Mouse (Mus musculus): ENCODE measurements around the gene Sgk1. TPM values are rescaled to one million over a fixed set of nuclear protein-coding genes. Genes with fewer than 3 reads are reported as not detected.
"Not testable (repeated sequence)": the region's sequence is repeated elsewhere in the genome, so short reads cannot be mapped to it uniquely, and the experiment has no call there.

Sgk1 gene
- polyA plus RNA-seq, 1 experiment from 2014 or later = 23.3 TPM

DNA sequence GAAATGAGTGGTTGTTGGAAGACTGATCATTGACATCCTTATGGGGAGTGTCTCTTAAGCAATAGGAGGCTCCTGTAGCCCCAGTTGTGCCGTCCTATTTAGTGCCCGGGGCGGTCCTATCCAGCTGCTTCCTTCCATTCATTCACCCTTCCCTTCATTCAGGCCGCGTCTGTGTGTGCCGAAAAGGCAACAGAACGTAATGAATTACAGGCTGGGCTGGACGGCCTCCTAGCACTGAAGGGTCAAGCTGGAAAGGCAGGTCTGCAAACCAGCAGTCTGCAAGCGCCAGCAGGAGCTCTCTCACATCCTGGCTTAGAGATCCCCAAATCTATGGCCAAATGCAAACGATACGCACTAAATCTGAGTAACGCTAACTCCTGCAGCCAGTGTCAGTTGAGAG is 1.6 kb downstream of the Sgk1 start:
- Histone ChIP-seq H3K4me1 (peaks cover 46% of the 10 kb centered on the region), H3K4me3 (peak overlapping the region; percentile 61), H3K36me3 (replicated peaks) (no peaks in the 10 kb centered on the region), H3K27me3 (replicated peaks; ENCODE audit: low read depth, poor library complexity, severe bottlenecking) (peaks cover 28% of the 10 kb centered on the region), H3K27ac (replicated peaks) (peak overlapping the region; percentile 79), H3K9me3 (no peaks in the 10 kb centered on the region)
- peak; percentile 84 for DNase-seq (ENCODE audit: low spot score)
- WGBS = under 1% methylated on average over 12 of the region's 12 CpGs

DNA sequence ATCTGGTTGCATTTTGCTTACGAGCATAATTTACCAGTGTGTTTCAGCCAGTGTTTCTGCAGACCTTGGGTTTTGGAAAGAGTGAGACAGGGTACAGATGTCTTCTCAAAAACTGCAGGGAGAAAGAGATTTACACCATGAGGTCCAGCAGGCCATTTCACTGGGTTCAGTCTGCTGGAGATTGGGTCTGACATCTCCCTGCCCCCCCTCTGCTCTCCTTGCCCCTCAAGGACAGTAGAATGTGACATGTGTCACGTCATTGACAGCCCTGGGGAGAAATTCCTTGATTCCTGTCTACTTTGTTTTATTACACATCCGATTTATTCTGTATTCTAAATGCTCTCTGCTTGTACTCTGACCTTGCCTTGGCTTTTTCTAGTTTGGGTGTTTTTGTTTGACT is 2.5 kb downstream of the Sgk1 start:
- peak overlapping the region; percentile 79 for H3K27ac ChIP-seq (replicated peaks)
- DNase-seq (ENCODE audit: low spot score) = peak; percentile 41
- H3K27me3 ChIP-seq (replicated peaks; ENCODE audit: low read depth, poor library complexity, severe bottlenecking) = peaks cover 28% of the 10 kb centered on the region
- H3K9me3 ChIP-seq = no peaks in the 10 kb centered on the region
- peaks cover 55% of the 10 kb centered on the region for H3K4me1 ChIP-seq
- peak overlapping the region; percentile 61; the same call in 1 of the 2 replicates for H3K4me3 ChIP-seq
- H3K36me3 ChIP-seq (replicated peaks) = no peaks in the 10 kb centered on the region
- 28% methylated on average over 3 of the region's 3 CpGs for WGBS

DNA sequence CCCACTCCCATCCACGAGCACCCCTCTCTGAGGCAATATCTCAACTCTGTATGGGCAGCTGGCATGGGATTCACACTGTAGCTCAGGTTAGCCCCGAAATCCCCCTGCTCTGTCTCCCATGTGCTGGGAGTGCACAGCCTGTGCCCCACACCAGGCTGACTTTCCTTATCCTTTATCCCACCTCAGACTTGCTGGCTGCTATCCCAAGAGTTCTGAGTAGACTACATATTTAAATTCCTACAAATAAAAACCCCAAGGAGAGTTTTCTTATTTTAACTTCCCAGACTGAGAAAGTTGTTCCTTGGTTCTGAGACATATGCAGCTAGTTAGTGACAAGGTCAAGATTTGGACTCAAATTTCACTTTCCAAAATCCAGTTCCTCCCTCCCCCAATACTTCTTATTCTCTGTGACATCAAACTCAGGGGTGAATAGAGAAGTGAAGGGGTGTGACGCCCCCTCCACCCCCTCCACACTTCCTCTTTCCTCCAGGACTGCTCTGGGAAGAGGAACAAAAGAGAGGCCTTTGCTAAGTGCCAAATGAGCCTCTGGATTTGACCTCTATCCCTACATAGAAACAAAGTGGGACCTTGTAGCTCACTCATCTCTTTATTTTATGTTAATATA is 7.3 kb downstream of the Sgk1 start:
- peaks cover 44% of the 10 kb centered on the region for H3K4me1 ChIP-seq
- H3K27ac ChIP-seq (replicated peaks) = peak overlapping the region; percentile 72
- H3K36me3 ChIP-seq (replicated peaks) = no peaks in the 10 kb centered on the region; the same call in 1 of the 2 replicates
- WGBS = 61% methylated on average over 3 of the region's 3 CpGs
- H3K4me3 ChIP-seq = no peak overlapping the region
- peak; percentile 43 for DNase-seq (ENCODE audit: low spot score)
- no peaks in the 10 kb centered on the region; the same call in 1 of the 2 replicates for H3K9me3 ChIP-seq
- no peaks in the 10 kb centered on the region for H3K27me3 ChIP-seq (replicated peaks; ENCODE audit: low read depth, poor library complexity, severe bottlenecking)

DNA sequence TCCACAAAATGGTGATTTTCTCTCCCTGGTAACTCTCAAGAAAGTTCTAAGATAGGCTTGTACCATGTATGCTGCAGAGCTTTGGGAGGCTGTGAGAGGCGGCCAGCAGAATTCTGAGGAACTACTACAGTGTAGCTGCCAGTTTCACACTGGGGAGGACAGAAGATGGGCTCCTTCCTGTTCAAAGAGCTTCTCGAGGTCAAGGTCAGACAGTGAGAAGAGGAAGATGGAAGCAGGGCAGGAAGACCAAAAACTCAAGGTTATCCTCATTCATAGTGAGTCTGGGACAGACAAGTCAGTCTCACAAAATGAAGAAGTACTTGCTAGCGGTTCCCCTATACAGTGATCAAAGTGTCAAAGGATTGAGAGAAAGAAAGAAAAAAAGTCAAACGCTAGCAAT is 8.3 kb downstream of the Sgk1 start:
- no peak overlapping the region for H3K4me3 ChIP-seq
- H3K9me3 ChIP-seq = no peaks in the 10 kb centered on the region; the same call in 1 of the 2 replicates
- H3K27ac ChIP-seq (replicated peaks) = peak overlapping the region; percentile 51; the same call in 1 of the 2 replicates
- no peaks in the 10 kb centered on the region; the same call in 1 of the 2 replicates for H3K36me3 ChIP-seq (replicated peaks)
- WGBS = 89% methylated on average over 4 of the region's 4 CpGs
- DNase-seq (ENCODE audit: low spot score) = no peak
- peaks cover 33% of the 10 kb centered on the region for H3K4me1 ChIP-seq
- H3K27me3 ChIP-seq (replicated peaks; ENCODE audit: low read depth, poor library complexity, severe bottlenecking) = no peaks in the 10 kb centered on the region

DNA sequence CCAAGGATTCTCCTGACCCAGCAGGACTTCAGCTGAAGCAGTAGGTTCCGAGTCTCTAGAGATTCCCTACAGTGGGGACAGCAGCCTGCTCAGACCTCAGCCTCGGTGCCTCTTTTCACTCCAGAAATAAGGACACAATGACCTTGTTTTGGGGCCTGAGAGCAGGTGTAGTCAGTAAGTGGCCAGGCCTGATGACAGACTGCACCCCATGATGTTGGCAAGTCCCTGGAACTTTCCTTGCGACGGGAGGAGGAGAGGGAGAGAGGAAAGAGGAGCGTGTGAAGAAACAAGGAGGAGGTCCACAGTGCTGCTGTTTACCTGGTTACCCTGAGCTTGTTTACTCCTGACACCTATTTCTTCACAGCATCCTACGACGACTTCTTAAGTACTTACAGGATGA is 9.5 kb downstream of the Sgk1 start:
- Histone ChIP-seq H3K4me1 (peaks cover 29% of the 10 kb centered on the region), H3K9me3 (no peaks in the 10 kb centered on the region; the same call in 1 of the 2 replicates), H3K27ac (replicated peaks) (no peak overlapping the region), H3K4me3 (no peak overlapping the region), H3K36me3 (replicated peaks) (no peaks in the 10 kb centered on the region; the same call in 1 of the 2 replicates), H3K27me3 (replicated peaks; ENCODE audit: low read depth, poor library complexity, severe bottlenecking) (no peaks in the 10 kb centered on the region)
- 65% methylated on average over 7 of the region's 7 CpGs for WGBS
- no peak for DNase-seq (ENCODE audit: low spot score)

DNA sequence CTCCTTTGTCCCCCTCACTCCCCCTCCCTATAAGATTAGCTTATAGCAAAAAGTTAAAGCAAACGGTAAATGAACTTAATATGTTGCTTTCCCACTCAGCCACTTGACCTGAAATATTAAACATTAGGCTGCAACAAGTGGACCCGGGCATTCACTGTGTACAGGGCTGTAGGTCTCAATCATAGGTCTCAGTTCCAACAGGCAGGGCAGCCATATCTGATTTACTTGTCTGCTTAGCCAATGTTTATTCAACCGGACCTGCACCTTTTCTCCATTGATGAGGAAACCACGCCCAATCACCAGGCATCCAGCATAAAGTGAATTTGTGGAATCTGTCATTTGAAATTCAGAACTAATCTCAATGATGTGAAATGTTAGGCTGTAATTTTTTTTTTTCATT is 10.1 kb downstream of the Sgk1 start:
- Histone ChIP-seq H3K27me3 (replicated peaks; ENCODE audit: low read depth, poor library complexity, severe bottlenecking) (no peaks in the 10 kb centered on the region), H3K4me1 (peaks cover 27% of the 10 kb centered on the region), H3K36me3 (replicated peaks) (no peaks in the 10 kb centered on the region; the same call in 1 of the 2 replicates), H3K27ac (replicated peaks) (no peak overlapping the region), H3K4me3 (no peak overlapping the region), H3K9me3 (no peaks in the 10 kb centered on the region; the same call in 1 of the 2 replicates)
- no peak for DNase-seq (ENCODE audit: low spot score)
- 81% methylated on average over 4 of the region's 4 CpGs for WGBS

DNA sequence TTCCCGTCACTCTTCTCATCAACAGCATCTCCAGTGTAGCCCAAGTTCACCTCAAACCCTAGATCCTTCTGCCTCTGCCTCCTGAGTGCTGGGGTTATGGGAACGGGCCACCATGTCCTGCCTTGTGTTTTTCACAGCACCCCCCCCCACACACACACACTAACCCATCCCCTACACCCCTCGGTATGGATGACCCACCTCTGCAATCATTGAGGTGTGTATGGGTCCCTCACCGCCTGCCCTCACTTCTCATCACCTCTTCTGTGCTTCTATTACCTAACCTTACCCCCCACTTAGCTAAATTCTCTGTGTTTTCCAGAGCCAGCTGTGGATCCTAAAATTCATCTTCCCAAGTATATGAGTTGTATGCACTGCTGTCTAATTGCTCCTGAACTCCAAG is 16.4 kb downstream of the Sgk1 start:
- Histone ChIP-seq H3K27me3 (replicated peaks; ENCODE audit: low read depth, poor library complexity, severe bottlenecking) (no peaks in the 10 kb centered on the region), H3K4me3 (no peak overlapping the region), H3K27ac (replicated peaks) (no peak overlapping the region), H3K9me3 (no peaks in the 10 kb centered on the region; the same call in 1 of the 2 replicates), H3K4me1 (no peaks in the 10 kb centered on the region), H3K36me3 (replicated peaks) (no peaks in the 10 kb centered on the region; the same call in 1 of the 2 replicates)
- 91% methylated on average over 4 of the region's 4 CpGs for WGBS
- DNase-seq (ENCODE audit: low spot score) = no peak

DNA sequence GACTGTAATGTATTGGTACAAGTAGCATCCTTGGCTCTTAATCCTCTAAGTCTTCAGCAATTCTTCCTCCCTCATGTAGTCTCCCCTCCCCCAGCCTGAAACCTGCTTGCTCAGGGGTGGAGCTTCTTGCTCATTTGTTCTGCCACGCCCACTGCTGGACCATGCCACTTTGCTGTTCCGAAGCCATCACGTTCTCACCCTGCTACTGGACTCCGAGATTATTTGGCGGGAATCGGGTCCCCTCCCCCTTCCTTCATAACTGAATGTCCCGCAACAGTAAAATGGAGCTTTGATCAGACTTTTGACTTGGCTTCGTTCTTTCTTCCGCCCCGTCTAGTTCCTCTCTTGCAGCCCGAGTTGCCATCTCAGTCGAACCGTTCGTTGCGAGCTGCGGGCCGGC is 16.9 kb downstream of the Sgk1 start:
- DNase-seq (ENCODE audit: low spot score); H3K9me3 ChIP-seq; H3K27me3 ChIP-seq (replicated peaks; ENCODE audit: low read depth, poor library complexity, severe bottlenecking); H3K27ac ChIP-seq (replicated peaks); H3K4me3 ChIP-seq; H3K4me1 ChIP-seq; H3K36me3 ChIP-seq (replicated peaks): not testable (repeated sequence)
- 93% methylated on average over 17 of the region's 17 CpGs for whole genome bisulfite sequencing

DNA sequence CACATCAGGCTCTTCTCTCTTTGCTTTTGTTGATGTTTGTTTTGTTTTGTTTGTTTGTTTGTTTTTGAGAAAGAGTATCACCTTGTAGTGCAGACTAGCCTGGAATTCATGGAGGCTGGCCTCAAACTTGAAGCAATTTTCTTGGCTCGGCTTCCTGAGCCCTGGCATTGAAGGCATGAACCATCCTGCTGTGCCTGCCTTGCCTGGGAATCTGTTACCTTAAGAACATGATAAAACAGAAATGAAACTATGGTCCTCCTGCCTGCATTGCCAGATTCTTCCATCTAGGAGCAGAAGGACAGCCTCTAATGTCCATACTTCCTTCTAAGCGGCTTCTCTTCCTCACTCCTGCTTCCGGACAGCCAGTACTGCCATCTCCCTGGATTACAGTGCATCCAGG is 17.4 kb downstream of the Sgk1 start:
- H3K4me1 ChIP-seq = no peaks in the 10 kb centered on the region
- no peaks in the 10 kb centered on the region for H3K27me3 ChIP-seq (replicated peaks; ENCODE audit: low read depth, poor library complexity, severe bottlenecking)
- no peaks in the 10 kb centered on the region for H3K9me3 ChIP-seq
- no peak for DNase-seq (ENCODE audit: low spot score)
- no peaks in the 10 kb centered on the region for H3K36me3 ChIP-seq (replicated peaks)
- no peak overlapping the region for H3K27ac ChIP-seq (replicated peaks)
- WGBS = 94% methylated on average over 3 of the region's 3 CpGs
- H3K4me3 ChIP-seq = no peak overlapping the region

DNA sequence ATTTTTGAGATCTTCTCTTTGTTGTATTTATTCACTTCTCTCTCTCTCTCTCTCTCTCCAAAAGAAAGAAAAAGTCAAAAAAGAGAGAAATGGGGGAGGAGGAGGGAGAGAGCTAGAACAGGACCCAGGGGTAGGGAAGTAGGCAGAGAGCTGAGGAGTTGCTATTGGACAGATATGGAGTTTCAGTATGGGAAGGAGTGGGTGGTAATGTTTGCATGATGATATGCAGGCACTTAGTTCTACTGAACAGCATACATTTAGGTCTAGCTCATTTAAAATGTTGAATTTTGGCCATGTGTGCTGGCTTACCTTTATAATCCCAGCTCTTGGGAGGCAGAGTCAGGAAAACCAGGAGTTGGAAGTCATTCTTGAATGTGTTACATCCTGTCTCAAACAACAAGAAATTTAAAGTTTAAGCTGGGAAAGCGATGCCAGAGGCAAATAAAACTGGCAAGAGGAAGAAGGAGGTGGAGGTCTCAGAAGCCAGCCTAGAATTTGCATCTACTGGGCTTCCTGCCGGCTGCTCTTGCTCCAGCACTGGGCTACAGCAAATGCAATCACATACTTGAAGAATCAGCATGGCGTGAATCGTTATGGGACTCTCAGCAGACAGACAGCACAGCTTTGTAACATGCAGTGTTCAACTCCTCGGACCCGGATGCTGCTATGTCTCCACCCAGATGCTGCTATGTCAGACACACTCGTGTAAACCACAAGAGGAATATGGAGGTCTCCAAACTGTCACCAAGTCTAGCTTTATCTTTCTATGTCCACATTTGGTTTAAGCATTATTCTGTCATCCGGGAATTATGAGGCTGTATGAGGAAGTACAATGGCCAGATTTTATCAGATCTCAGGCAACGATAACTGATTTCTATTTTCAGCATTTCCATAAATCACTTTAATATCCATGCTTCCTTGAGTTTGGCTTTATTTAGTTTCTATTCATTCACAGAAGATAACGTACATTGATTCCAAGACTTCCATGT is 20.5 kb downstream of the Sgk1 start:
- H3K4me1 ChIP-seq = peaks cover 6% of the 10 kb centered on the region
- no peaks in the 10 kb centered on the region for H3K36me3 ChIP-seq (replicated peaks)
- no peak overlapping the region for H3K4me3 ChIP-seq
- no peaks in the 10 kb centered on the region for H3K9me3 ChIP-seq
- no peaks in the 10 kb centered on the region for H3K27me3 ChIP-seq (replicated peaks; ENCODE audit: low read depth, poor library complexity, severe bottlenecking)
- WGBS = 90% methylated on average over 10 of the region's 10 CpGs
- no peak overlapping the region for H3K27ac ChIP-seq (replicated peaks)
- no peak for DNase-seq (ENCODE audit: low spot score)

DNA sequence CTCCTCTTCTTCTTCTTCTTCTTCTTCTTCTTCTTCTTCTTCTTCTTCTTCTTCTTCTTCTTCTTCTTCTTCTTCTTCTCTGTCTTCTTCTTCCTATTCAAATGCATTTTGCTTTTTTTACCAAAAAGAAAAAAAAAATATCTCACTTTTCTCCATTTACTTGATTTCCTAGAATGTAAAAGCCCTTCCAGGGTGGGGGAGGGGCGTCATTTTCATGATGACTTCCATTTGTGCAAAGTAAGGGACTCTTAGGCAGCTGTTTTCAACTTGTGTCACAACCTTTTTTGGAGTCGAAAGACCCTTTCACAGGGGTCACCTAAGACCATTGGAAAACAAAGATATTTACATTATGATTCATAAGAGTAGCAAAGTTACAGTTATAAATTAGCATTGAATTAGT is 22.2 kb downstream of the Sgk1 start:
- WGBS = 72% methylated on average over 2 of the region's 2 CpGs
- no peaks in the 10 kb centered on the region for H3K27me3 ChIP-seq (replicated peaks; ENCODE audit: low read depth, poor library complexity, severe bottlenecking)
- no peaks in the 10 kb centered on the region for H3K36me3 ChIP-seq (replicated peaks)
- no peak overlapping the region for H3K4me3 ChIP-seq
- H3K9me3 ChIP-seq = no peaks in the 10 kb centered on the region
- H3K27ac ChIP-seq (replicated peaks) = no peak overlapping the region
- H3K4me1 ChIP-seq = peaks cover 10% of the 10 kb centered on the region
- DNase-seq (ENCODE audit: low spot score) = no peak

DNA sequence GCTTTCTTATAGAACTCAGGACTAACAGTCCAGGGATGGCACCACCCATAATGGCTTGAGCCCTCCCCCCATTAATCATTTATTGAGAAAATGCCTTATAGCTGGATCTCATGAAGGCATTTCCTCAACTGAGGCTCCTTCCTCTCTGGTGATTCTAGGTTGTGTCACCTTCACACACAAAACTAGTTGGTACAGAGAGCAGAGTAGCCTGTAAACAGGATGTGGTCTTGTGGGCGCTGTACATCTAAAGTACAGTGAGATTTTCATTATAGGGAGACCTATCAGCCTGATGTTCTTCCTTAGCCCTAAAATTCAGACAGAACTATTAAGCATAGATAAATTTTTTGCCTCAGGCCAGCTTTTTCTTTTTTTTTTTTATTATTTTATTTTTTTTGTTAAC is 23.6 kb downstream of the Sgk1 start:
- H3K27me3 ChIP-seq (replicated peaks; ENCODE audit: low read depth, poor library complexity, severe bottlenecking) = no peaks in the 10 kb centered on the region
- WGBS = 94% methylated on average over 1 of the region's 1 CpGs

More for the DNA sequence above, 23.6 kb downstream of the Sgk1 start:
- H3K9me3 ChIP-seq = no peaks in the 10 kb centered on the region
- peaks cover 10% of the 10 kb centered on the region for H3K4me1 ChIP-seq
- no peak for DNase-seq (ENCODE audit: low spot score)
- no peaks in the 10 kb centered on the region for H3K36me3 ChIP-seq (replicated peaks)
- H3K4me3 ChIP-seq = no peak overlapping the region
- no peak overlapping the region for H3K27ac ChIP-seq (replicated peaks)

All from embryonic facial prominence, embryonic 10.5 days (tissue).